Mouse (Mus musculus): ENCODE results near the gene Ccdc114. TPM values are rescaled to one million over a fixed set of nuclear protein-coding genes. Genes with fewer than 3 reads are reported as not detected.
"Not testable (repeated sequence)": the region's sequence is repeated elsewhere in the genome, so short reads cannot be mapped to it uniquely, and the experiment has no call there.

Gene Ccdc114
- polyA plus RNA-seq, 1 experiment from 2014 or later: 10.0 TPM

GRCm38 (mm10) chr7:45921950-45922600 is 1.8 kb upstream of the Ccdc114 start:
- Histone ChIP-seq H3K36me3 (ENCODE audit: control insufficient read depth, insufficient read depth, low read length) (no peaks in the 10 kb centered on the region; the same call in 1 of the 2 replicates), H3K4me2 (replicated peaks; ENCODE audit: low read depth, low read length) (peak overlapping the region; percentile 68), H3K4me3 (ENCODE audit: low read length) (no peak overlapping the region), H3K27ac (ENCODE audit: low read depth, low read length) (peak overlapping the region; percentile 90), H3K9ac (ENCODE audit: low read depth, low read length) (no peak overlapping the region), H3K9me3 (ENCODE audit: control insufficient read depth, low read length) (0 out of 2 replicates have a peak, but pooled peaks cover 4% of the 10 kb centered on the region), H3K27me3 (ENCODE audit: control insufficient read depth, insufficient read depth, low read length) (no peaks in the 10 kb centered on the region), H3K4me1 (ENCODE audit: control insufficient read depth, insufficient read depth, low read length) (peaks cover 52% of the 10 kb centered on the region)
- 81% methylated on average over 12 of the region's 12 CpGs for WGBS
- ATAC-seq (ENCODE audit: low FRiP score, low TSS enrichment): no peak

GRCm38 (mm10) chr7:45922928-45923761 is 727 bp upstream of the Ccdc114 start:
- H3K4me2 ChIP-seq (replicated peaks; ENCODE audit: low read depth, low read length): peak overlapping the region; percentile 68
- peak overlapping the region; percentile 90 for H3K27ac ChIP-seq (ENCODE audit: low read depth, low read length)
- peaks cover 41% of the 10 kb centered on the region for H3K4me1 ChIP-seq (ENCODE audit: control insufficient read depth, insufficient read depth, low read length)
- H3K27me3 ChIP-seq (ENCODE audit: control insufficient read depth, insufficient read depth, low read length): no peaks in the 10 kb centered on the region
- H3K9ac ChIP-seq (ENCODE audit: low read depth, low read length): peak overlapping the region; percentile 44; the same call in 1 of the 2 replicates
- H3K36me3 ChIP-seq (ENCODE audit: control insufficient read depth, insufficient read depth, low read length): no peaks in the 10 kb centered on the region; the same call in 1 of the 2 replicates
- ATAC-seq (ENCODE audit: low FRiP score, low TSS enrichment): peak; percentile 92
- 1% methylated on average over 37 of the region's 37 CpGs for WGBS
- H3K9me3 ChIP-seq (ENCODE audit: control insufficient read depth, low read length): 0 out of 2 replicates have a peak, but pooled peaks cover 4% of the 10 kb centered on the region
- H3K4me3 ChIP-seq (ENCODE audit: low read length): peak overlapping the region; percentile 40

- Histone ChIP-seq H3K4me2 (replicated peaks; ENCODE audit: low read depth, low read length) (peak overlapping the region; percentile 68), H3K9ac (ENCODE audit: low read depth, low read length) (peak overlapping the region; percentile 56; the same call in 1 of the 2 replicates), H3K27ac (ENCODE audit: low read depth, low read length) (peak overlapping the region; percentile 90), H3K4me1 (ENCODE audit: control insufficient read depth, insufficient read depth, low read length) (peaks cover 35% of the 10 kb centered on the region), H3K27me3 (ENCODE audit: control insufficient read depth, insufficient read depth, low read length) (no peaks in the 10 kb centered on the region), H3K36me3 (ENCODE audit: control insufficient read depth, insufficient read depth, low read length) (no peaks in the 10 kb centered on the region), H3K9me3 (ENCODE audit: control insufficient read depth, low read length) (0 out of 2 replicates have a peak, but pooled peaks cover 4% of the 10 kb centered on the region), H3K4me3 (ENCODE audit: low read length) (peak overlapping the region; percentile 40)
- WGBS: 7% methylated on average over 14 of the region's 14 CpGs
- ATAC-seq (ENCODE audit: low FRiP score, low TSS enrichment): no peak; the same call in 1 of the 2 replicates
Measured at GRCm38 (mm10) chr7:45924429-45924816, 551 bp downstream of the Ccdc114 start.

GRCm38 (mm10) chr7:45928626-45929295 is 4.9 kb downstream of the Ccdc114 start:
- Histone ChIP-seq H3K9me3 (ENCODE audit: control insufficient read depth, low read length) (0 out of 2 replicates have a peak, but pooled peaks cover 4% of the 10 kb centered on the region), H3K27ac (ENCODE audit: low read depth, low read length) (no peak overlapping the region), H3K9ac (ENCODE audit: low read depth, low read length) (no peak overlapping the region), H3K4me1 (ENCODE audit: control insufficient read depth, insufficient read depth, low read length) (peaks cover 6% of the 10 kb centered on the region; the same call in 1 of the 2 replicates), H3K36me3 (ENCODE audit: control insufficient read depth, insufficient read depth, low read length) (no peaks in the 10 kb centered on the region), H3K4me3 (ENCODE audit: low read length) (peak overlapping the region; percentile 6; the same call in 1 of the 2 replicates), H3K4me2 (replicated peaks; ENCODE audit: low read depth, low read length) (peak overlapping the region; percentile 30), H3K27me3 (ENCODE audit: control insufficient read depth, insufficient read depth, low read length) (no peaks in the 10 kb centered on the region)
- no peak for ATAC-seq (ENCODE audit: low FRiP score, low TSS enrichment)
- 14% methylated on average over 19 of the region's 23 CpGs for WGBS

- no peaks in the 10 kb centered on the region for H3K36me3 ChIP-seq (ENCODE audit: control insufficient read depth, insufficient read depth, low read length)
- peaks cover 3% of the 10 kb centered on the region; the same call in 1 of the 2 replicates for H3K4me1 ChIP-seq (ENCODE audit: control insufficient read depth, insufficient read depth, low read length)
- 0 out of 2 replicates have a peak, but pooled peaks cover 4% of the 10 kb centered on the region for H3K9me3 ChIP-seq (ENCODE audit: control insufficient read depth, low read length)
- no peak for ATAC-seq (ENCODE audit: low FRiP score, low TSS enrichment)
- H3K4me2 ChIP-seq (replicated peaks; ENCODE audit: low read depth, low read length): no peak overlapping the region
- H3K27ac ChIP-seq (ENCODE audit: low read depth, low read length): no peak overlapping the region
- 90% methylated on average over 1 of the region's 1 CpGs for WGBS
- no peak overlapping the region for H3K4me3 ChIP-seq (ENCODE audit: low read length)
- H3K27me3 ChIP-seq (ENCODE audit: control insufficient read depth, insufficient read depth, low read length): no peaks in the 10 kb centered on the region
- H3K9ac ChIP-seq (ENCODE audit: low read depth, low read length): no peak overlapping the region
Measured at GRCm38 (mm10) chr7:45929688-45930087, 5.8 kb downstream of the Ccdc114 start.

- ATAC-seq (ENCODE audit: low FRiP score, low TSS enrichment); H3K27ac ChIP-seq (ENCODE audit: low read depth, low read length); H3K4me2 ChIP-seq (replicated peaks; ENCODE audit: low read depth, low read length); H3K9me3 ChIP-seq (ENCODE audit: control insufficient read depth, low read length); H3K4me1 ChIP-seq (ENCODE audit: control insufficient read depth, insufficient read depth, low read length); H3K9ac ChIP-seq (ENCODE audit: low read depth, low read length); H3K4me3 ChIP-seq (ENCODE audit: low read length); H3K36me3 ChIP-seq (ENCODE audit: control insufficient read depth, insufficient read depth, low read length); H3K27me3 ChIP-seq (ENCODE audit: control insufficient read depth, insufficient read depth, low read length): not testable (repeated sequence)
- WGBS: 91% methylated on average over 12 of the region's 12 CpGs
Measured at GRCm38 (mm10) chr7:45933766-45934165, 9.9 kb downstream of the Ccdc114 start.

GRCm38 (mm10) chr7:45935114-45935513 is 11.2 kb downstream of the Ccdc114 start:
- WGBS: 25% methylated on average over 7 of the region's 7 CpGs
- H3K27ac ChIP-seq (ENCODE audit: low read depth, low read length): no peak overlapping the region
- no peaks in the 10 kb centered on the region for H3K27me3 ChIP-seq (ENCODE audit: control insufficient read depth, insufficient read depth, low read length)
- peak; percentile 88 for ATAC-seq (ENCODE audit: low FRiP score, low TSS enrichment)
- no peaks in the 10 kb centered on the region for H3K36me3 ChIP-seq (ENCODE audit: control insufficient read depth, insufficient read depth, low read length)
- H3K4me1 ChIP-seq (ENCODE audit: control insufficient read depth, insufficient read depth, low read length): no peaks in the 10 kb centered on the region
- no peak overlapping the region for H3K4me2 ChIP-seq (replicated peaks; ENCODE audit: low read depth, low read length)
- H3K4me3 ChIP-seq (ENCODE audit: low read length): no peak overlapping the region
- no peak overlapping the region for H3K9ac ChIP-seq (ENCODE audit: low read depth, low read length)
- H3K9me3 ChIP-seq (ENCODE audit: control insufficient read depth, low read length): no peaks in the 10 kb centered on the region

- Histone ChIP-seq H3K4me3 (ENCODE audit: low read length) (no peak overlapping the region), H3K27me3 (ENCODE audit: control insufficient read depth, insufficient read depth, low read length) (no peaks in the 10 kb centered on the region), H3K4me1 (ENCODE audit: control insufficient read depth, insufficient read depth, low read length) (no peaks in the 10 kb centered on the region), H3K36me3 (ENCODE audit: control insufficient read depth, insufficient read depth, low read length) (no peaks in the 10 kb centered on the region), H3K27ac (ENCODE audit: low read depth, low read length) (no peak overlapping the region), H3K9me3 (ENCODE audit: control insufficient read depth, low read length) (no peaks in the 10 kb centered on the region), H3K4me2 (replicated peaks; ENCODE audit: low read depth, low read length) (no peak overlapping the region), H3K9ac (ENCODE audit: low read depth, low read length) (no peak overlapping the region)
- no peak for ATAC-seq (ENCODE audit: low FRiP score, low TSS enrichment)
- 39% methylated on average over 2 of the region's 2 CpGs for WGBS
Measured at GRCm38 (mm10) chr7:45939836-45940235, 16.0 kb downstream of the Ccdc114 start.

Data from kidney, embryonic 14.5 days (tissue).